Mouse (Mus musculus) cerebellum, adult 2 months (tissue): ENCODE results near the gene Gm20807. TPM values are rescaled to one million over a fixed set of nuclear protein-coding genes. Genes with fewer than 3 reads are reported as not detected.
"Not testable (repeated sequence)": the region's sequence is repeated elsewhere in the genome, so short reads cannot be mapped to it uniquely, and the experiment has no call there.

Source experiments
- DNase-seq, 2 experiments: peaks; one replicate each; pipeline ENCODE4 v3.0.0; 2021
- H3K27ac ChIP-seq: fragments of 200-500 bp; 2 replicates; pipeline ENCODE4 v1.5.1; 2012; ENCODE audit warnings: low read length, control low read depth, inconsistent platforms; ENCODE audit not compliant: insufficient read depth
- H3K27me3 ChIP-seq: fragments of 200-500 bp; 2 replicates; pipeline ENCODE4 v1.6.1; 2012; ENCODE audit warnings: inconsistent platforms, mild to moderate bottlenecking, low read length, moderate library complexity; ENCODE audit not compliant: control insufficient read depth, insufficient read depth
- H3K4me1 ChIP-seq: fragments of 200-500 bp; 2 replicates; pipeline ENCODE4 v1.6.1; 2011; ENCODE audit warnings: low read length; ENCODE audit not compliant: control insufficient read depth, insufficient read depth
- H3K4me3 ChIP-seq: fragments of 200-500 bp; replicated peaks from 2 replicates; pipeline ENCODE3; 2011; ENCODE audit warnings: mild to moderate bottlenecking, low read depth, low read length, control low read depth; ENCODE audit not compliant: insufficient read depth
- polyA plus RNA-seq: library from polyadenylated mRNA; depleted of rRNA; stranded (reverse); fragments of >200 nt; gene quantifications from 2 replicates; pipeline ENCODE4 v1.2.3, GENCODE M21; 2012; rRNA removed

The Gm20807 gene
- not detected in 2 replicates for polyA plus RNA-seq

GRCm38 (mm10) chrY:13042591-13042990 lies at the start of gene Gm20807:
Gene Gm20807, plus strand, starts transcription at chrY:13042891.
- not testable (repeated sequence) for H3K4me1 ChIP-seq, H3K27me3 ChIP-seq, H3K4me3 ChIP-seq, DNase-seq, H3K27ac ChIP-seq

Other genes with a start within 250 kb of the Gm20807 start
- not detected in 2 replicates for gene Gm21891, start 90.6 kb downstream of the Gm20807 start, polyA plus RNA-seq
- not detected in 2 replicates for gene Gm21425, start 119.1 kb downstream of the Gm20807 start, polyA plus RNA-seq
- gene Gm21828, start 181.0 kb downstream of the Gm20807 start, polyA plus RNA-seq: not detected in 2 replicates
- not detected in 2 replicates for gene Gm21440, start 209.5 kb downstream of the Gm20807 start, polyA plus RNA-seq
- gene Gm21454, start 209.6 kb downstream of the Gm20807 start, polyA plus RNA-seq: not detected in 2 replicates